Mouse (Mus musculus): ENCODE measurements around the gene Barhl2. TPM values are rescaled to one million over a fixed set of nuclear protein-coding genes. Genes with fewer than 3 reads are reported as not detected.

The Barhl2 gene
- polyA plus RNA-seq, 1 experiment = not detected

DNA sequence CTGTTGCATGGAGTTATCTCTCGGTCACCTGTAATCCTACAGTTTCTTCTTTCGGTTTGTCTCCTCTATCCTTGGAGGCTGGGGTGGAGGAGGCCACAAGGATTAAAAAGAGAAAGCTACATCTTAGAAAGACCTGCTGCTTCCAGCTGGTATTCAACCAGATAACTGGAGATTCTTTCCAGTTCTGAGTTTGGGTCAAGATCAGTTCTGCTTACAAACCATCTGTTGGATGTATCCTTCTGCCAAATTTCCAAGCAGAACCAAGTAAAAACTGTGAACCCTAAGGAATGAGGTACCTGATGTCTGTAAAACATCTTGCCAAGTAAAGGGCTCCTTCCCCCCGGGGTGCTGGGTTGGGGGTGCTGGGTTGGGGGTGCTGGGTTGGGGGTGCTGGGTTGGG is 12.3 kb downstream of the Barhl2 start:
- WGBS = 84% methylated on average over 3 of the region's 3 CpGs
- H3K27ac ChIP-seq (ENCODE audit: insufficient read depth, low read depth, low read length) = no peak overlapping the region
- H3K4me3 ChIP-seq (ENCODE audit: insufficient read depth, low read depth, low read length) = no peak overlapping the region
- no peak for DNase-seq
- TF ChIP-seq CTCF (conservative IDR thresholded peaks at IDR 0.05; ENCODE audit: insufficient read depth, insufficient read length, low read depth, low read length) (no peak), POLR2A (IDR thresholded peaks at IDR 0.05; ENCODE audit: low read depth, low read length) (no peak)
- H3K36me3 ChIP-seq (ENCODE audit: control insufficient read depth, insufficient read depth, low read length) = no peaks in the 10 kb centered on the region
- peaks cover 9% of the 10 kb centered on the region for H3K27me3 ChIP-seq (replicated peaks; ENCODE audit: control insufficient read depth, insufficient read depth, low read length)
- no peaks in the 10 kb centered on the region for H3K4me1 ChIP-seq (ENCODE audit: control insufficient read depth, insufficient read depth, low read length)

DNA sequence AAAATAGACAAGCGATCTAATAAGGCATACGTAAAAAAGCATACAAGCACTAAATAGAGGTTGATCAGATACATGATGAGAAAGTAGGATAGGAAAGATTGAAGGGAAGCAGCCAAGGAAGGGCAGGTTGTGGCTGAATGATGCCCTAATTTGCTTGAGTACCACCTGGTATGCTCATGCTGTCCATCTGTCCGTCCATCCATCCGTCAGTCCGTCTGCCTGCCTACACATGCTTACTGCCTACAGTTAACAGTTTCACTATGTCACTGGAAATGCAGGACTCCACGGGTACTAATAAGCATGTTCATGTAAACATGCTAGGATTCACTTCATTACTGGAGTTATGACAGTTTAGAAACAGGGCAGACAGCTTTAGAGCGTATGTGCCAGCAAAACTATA is 19.1 kb downstream of the Barhl2 start:
- Histone ChIP-seq H3K27me3 (replicated peaks; ENCODE audit: control insufficient read depth, insufficient read depth, low read length) (0 out of 2 replicates have a peak, but pooled peaks cover 2% of the 10 kb centered on the region), H3K36me3 (ENCODE audit: control insufficient read depth, insufficient read depth, low read length) (no peaks in the 10 kb centered on the region), H3K4me3 (ENCODE audit: insufficient read depth, low read depth, low read length) (no peak overlapping the region), H3K4me1 (ENCODE audit: control insufficient read depth, insufficient read depth, low read length) (no peaks in the 10 kb centered on the region), H3K27ac (ENCODE audit: insufficient read depth, low read depth, low read length) (no peak overlapping the region)
- no peak for DNase-seq
- 89% methylated on average over 7 of the region's 7 CpGs for WGBS
- TF ChIP-seq CTCF (conservative IDR thresholded peaks at IDR 0.05; ENCODE audit: insufficient read depth, insufficient read length, low read depth, low read length) = no peak
- no peak for TF ChIP-seq POLR2A (IDR thresholded peaks at IDR 0.05; ENCODE audit: low read depth, low read length)

GRCm38 (mm10) chr5:106426069-106426468 is 31.9 kb downstream of the Barhl2 start:
- H3K27ac ChIP-seq (ENCODE audit: insufficient read depth, low read depth, low read length) = no peak overlapping the region
- no peaks in the 10 kb centered on the region for H3K36me3 ChIP-seq (ENCODE audit: control insufficient read depth, insufficient read depth, low read length)
- no peaks in the 10 kb centered on the region for H3K27me3 ChIP-seq (replicated peaks; ENCODE audit: control insufficient read depth, insufficient read depth, low read length)
- no peak overlapping the region for H3K4me3 ChIP-seq (ENCODE audit: insufficient read depth, low read depth, low read length)
- H3K4me1 ChIP-seq (ENCODE audit: control insufficient read depth, insufficient read depth, low read length) = no peaks in the 10 kb centered on the region
- WGBS = 74% methylated on average over 7 of the region's 7 CpGs
- no peak for TF ChIP-seq POLR2A (IDR thresholded peaks at IDR 0.05; ENCODE audit: low read depth, low read length)
- 0 out of 2 replicates have a peak, but pooled peaks have one; percentile 5 for TF ChIP-seq CTCF (conservative IDR thresholded peaks at IDR 0.05; ENCODE audit: insufficient read depth, insufficient read length, low read depth, low read length)
- DNase-seq = no peak

- Histone ChIP-seq H3K36me3 (ENCODE audit: control insufficient read depth, insufficient read depth, low read length) (no peaks in the 10 kb centered on the region), H3K27ac (ENCODE audit: insufficient read depth, low read depth, low read length) (no peak overlapping the region), H3K4me3 (ENCODE audit: insufficient read depth, low read depth, low read length) (no peak overlapping the region), H3K4me1 (ENCODE audit: control insufficient read depth, insufficient read depth, low read length) (0 out of 2 replicates have a peak, but pooled peaks cover 4% of the 10 kb centered on the region), H3K27me3 (replicated peaks; ENCODE audit: control insufficient read depth, insufficient read depth, low read length) (no peaks in the 10 kb centered on the region)
- DNase-seq = no peak
- no peak for TF ChIP-seq CTCF (conservative IDR thresholded peaks at IDR 0.05; ENCODE audit: insufficient read depth, insufficient read length, low read depth, low read length)
- TF ChIP-seq POLR2A (IDR thresholded peaks at IDR 0.05; ENCODE audit: low read depth, low read length) = no peak
- WGBS = 63% methylated on average over 8 of the region's 8 CpGs
Measured at GRCm38 (mm10) chr5:106420871-106421270, 37.1 kb downstream of the Barhl2 start.

DNA sequence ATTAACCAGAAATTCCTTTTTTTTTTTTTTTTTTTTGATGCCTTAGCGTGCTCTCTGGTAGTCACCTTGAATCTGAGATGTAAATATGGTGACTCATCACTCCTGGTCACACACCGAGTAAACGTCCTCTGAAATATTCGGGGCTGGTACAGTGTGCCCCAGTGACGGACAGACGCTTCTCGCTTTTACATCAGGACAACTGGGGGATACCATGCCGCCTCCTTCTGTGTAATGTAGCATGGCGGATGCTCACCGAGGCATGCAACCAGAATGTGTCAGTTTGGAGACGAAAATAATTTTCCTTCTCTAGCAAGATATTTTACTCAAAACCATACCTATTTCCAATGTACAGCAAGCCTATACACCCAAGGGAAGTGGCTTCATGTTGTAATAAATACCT is 37.6 kb downstream of the Barhl2 start:
- no peaks in the 10 kb centered on the region for H3K27me3 ChIP-seq (replicated peaks; ENCODE audit: control insufficient read depth, insufficient read depth, low read length)
- TF ChIP-seq CTCF (conservative IDR thresholded peaks at IDR 0.05; ENCODE audit: insufficient read depth, insufficient read length, low read depth, low read length) = no peak
- TF ChIP-seq POLR2A (IDR thresholded peaks at IDR 0.05; ENCODE audit: low read depth, low read length) = no peak
- no peak overlapping the region for H3K27ac ChIP-seq (ENCODE audit: insufficient read depth, low read depth, low read length)
- no peak overlapping the region for H3K4me3 ChIP-seq (ENCODE audit: insufficient read depth, low read depth, low read length)
- 48% methylated on average over 11 of the region's 11 CpGs for WGBS
- DNase-seq = no peak
- no peaks in the 10 kb centered on the region for H3K36me3 ChIP-seq (ENCODE audit: control insufficient read depth, insufficient read depth, low read length)
- H3K4me1 ChIP-seq (ENCODE audit: control insufficient read depth, insufficient read depth, low read length) = 0 out of 2 replicates have a peak, but pooled peaks cover 4% of the 10 kb centered on the region

GRCm38 (mm10) chr5:106417210-106417609 is 40.8 kb downstream of the Barhl2 start:
- Histone ChIP-seq H3K4me1 (ENCODE audit: control insufficient read depth, insufficient read depth, low read length) (0 out of 2 replicates have a peak, but pooled peaks cover 4% of the 10 kb centered on the region), H3K36me3 (ENCODE audit: control insufficient read depth, insufficient read depth, low read length) (no peaks in the 10 kb centered on the region), H3K4me3 (ENCODE audit: insufficient read depth, low read depth, low read length) (no peak overlapping the region), H3K27me3 (replicated peaks; ENCODE audit: control insufficient read depth, insufficient read depth, low read length) (no peaks in the 10 kb centered on the region), H3K27ac (ENCODE audit: insufficient read depth, low read depth, low read length) (no peak overlapping the region)
- WGBS = 40% methylated on average over 7 of the region's 7 CpGs
- TF ChIP-seq POLR2A (IDR thresholded peaks at IDR 0.05; ENCODE audit: low read depth, low read length) (no peak), CTCF (conservative IDR thresholded peaks at IDR 0.05; ENCODE audit: insufficient read depth, insufficient read length, low read depth, low read length) (no peak)
- no peak for DNase-seq

DNA sequence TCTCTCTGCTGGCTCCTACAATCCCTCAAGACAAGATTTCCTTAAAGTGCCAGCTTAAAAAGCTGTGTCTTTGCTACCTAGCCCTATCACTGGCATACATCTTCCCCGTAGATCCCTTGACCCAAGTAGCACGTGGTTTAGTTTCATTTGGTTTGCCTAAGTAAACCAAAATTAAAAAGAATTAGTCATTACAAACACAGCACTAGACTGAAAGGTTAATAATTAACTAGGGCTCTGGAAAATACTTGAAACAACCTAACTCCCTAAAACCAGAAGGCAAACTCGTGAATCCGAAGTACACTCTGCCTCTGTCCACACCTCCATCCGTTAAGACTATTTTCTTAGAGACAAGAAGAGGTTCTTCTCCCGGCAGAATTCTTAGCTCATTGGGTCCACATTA is 41.4 kb downstream of the Barhl2 start:
- Histone ChIP-seq H3K27me3 (replicated peaks; ENCODE audit: control insufficient read depth, insufficient read depth, low read length) (no peaks in the 10 kb centered on the region), H3K4me1 (ENCODE audit: control insufficient read depth, insufficient read depth, low read length) (0 out of 2 replicates have a peak, but pooled peaks cover 4% of the 10 kb centered on the region), H3K36me3 (ENCODE audit: control insufficient read depth, insufficient read depth, low read length) (no peaks in the 10 kb centered on the region), H3K4me3 (ENCODE audit: insufficient read depth, low read depth, low read length) (no peak overlapping the region), H3K27ac (ENCODE audit: insufficient read depth, low read depth, low read length) (no peak overlapping the region)
- 32% methylated on average over 6 of the region's 6 CpGs for WGBS
- TF ChIP-seq CTCF (conservative IDR thresholded peaks at IDR 0.05; ENCODE audit: insufficient read depth, insufficient read length, low read depth, low read length) = no peak
- no peak for TF ChIP-seq POLR2A (IDR thresholded peaks at IDR 0.05; ENCODE audit: low read depth, low read length)
- DNase-seq = peak; percentile 56

All from kidney, adult 2 months (tissue).